Mouse (Mus musculus) liver, embryonic 13.5 days (tissue): ENCODE data around the gene Olfr522. TPM values are rescaled to one million over a fixed set of nuclear protein-coding genes. Genes with fewer than 3 reads are reported as not detected.
"Not testable (repeated sequence)": the region's sequence is repeated elsewhere in the genome, so short reads cannot be mapped to it uniquely, and the experiment has no call there.

Experiments
- ATAC-seq: fragments of 200-750 bp; cut with Nextera tagmentation; 2 replicates; pipeline ENCODE4 v1.8.0; 2017; ENCODE audit warnings: low read depth, mild to moderate bottlenecking, moderate number of reproducible peaks, moderate library complexity
- DNase-seq: peaks from one replicate; pipeline ENCODE4 v3.0.0; 2022
- H3K27ac ChIP-seq: fragments of 300-500 bp; sonication (generic); 2 replicates; pipeline ENCODE4 v1.5.1; 2015; ENCODE audit warnings: moderate library complexity, mild to moderate bottlenecking, inconsistent platforms
- H3K27me3 ChIP-seq: fragments of 300-500 bp; sonication (generic); 2 replicates; pipeline ENCODE4 v1.6.1; 2015; ENCODE audit warnings: mild to moderate bottlenecking, inconsistent platforms
- H3K36me3 ChIP-seq: fragments of 300-500 bp; sonication (generic); 2 replicates; pipeline ENCODE4 v1.6.1; 2015; ENCODE audit warnings: mild to moderate bottlenecking, inconsistent platforms
- H3K4me1 ChIP-seq: fragments of 300-500 bp; sonication (generic); replicated peaks from 2 replicates; pipeline ENCODE4 v1.6.1; 2015; ENCODE audit warnings: inconsistent platforms
- H3K4me2 ChIP-seq: fragments of 300-500 bp; sonication (generic); 2 replicates; pipeline ENCODE4 v1.6.1; 2015; ENCODE audit warnings: inconsistent platforms, mild to moderate bottlenecking, moderate library complexity
- H3K4me3 ChIP-seq: fragments of 300-500 bp; sonication (generic); replicated peaks from 2 replicates; pipeline ENCODE4 v1.5.1; 2015; ENCODE audit warnings: mild to moderate bottlenecking, inconsistent platforms
- H3K9ac ChIP-seq: fragments of 300-500 bp; sonication (generic); 2 replicates; pipeline ENCODE4 v1.6.1; 2015; ENCODE audit warnings: mild to moderate bottlenecking, inconsistent platforms
- H3K9me3 ChIP-seq: fragments of 300-500 bp; sonication (generic); replicated peaks from 2 replicates; pipeline ENCODE4 v1.6.1; 2016; ENCODE audit warnings: inconsistent platforms
- WGBS: fragments of 180-500 bp; shearing (Covaris S2); methylation state at CpG from one replicate; pipeline ENCODE4 v1.1.7; 2015; ENCODE audit not compliant: insufficient replicate concordance; 5-methylcytosine and 5-hydroxymethylcytosine counted together
- polyA plus RNA-seq: library from polyadenylated mRNA; unstranded; fragments of >200 nt; fragmentation: Nextera tagmentation; extraction: Ambion mirVana; gene quantifications from 2 replicates; pipeline ENCODE4 v1.2.1, GENCODE M21; 2015

Olfr522 gene
- polyA plus RNA-seq, 1 experiment from 2014 or later = not detected

DNA sequence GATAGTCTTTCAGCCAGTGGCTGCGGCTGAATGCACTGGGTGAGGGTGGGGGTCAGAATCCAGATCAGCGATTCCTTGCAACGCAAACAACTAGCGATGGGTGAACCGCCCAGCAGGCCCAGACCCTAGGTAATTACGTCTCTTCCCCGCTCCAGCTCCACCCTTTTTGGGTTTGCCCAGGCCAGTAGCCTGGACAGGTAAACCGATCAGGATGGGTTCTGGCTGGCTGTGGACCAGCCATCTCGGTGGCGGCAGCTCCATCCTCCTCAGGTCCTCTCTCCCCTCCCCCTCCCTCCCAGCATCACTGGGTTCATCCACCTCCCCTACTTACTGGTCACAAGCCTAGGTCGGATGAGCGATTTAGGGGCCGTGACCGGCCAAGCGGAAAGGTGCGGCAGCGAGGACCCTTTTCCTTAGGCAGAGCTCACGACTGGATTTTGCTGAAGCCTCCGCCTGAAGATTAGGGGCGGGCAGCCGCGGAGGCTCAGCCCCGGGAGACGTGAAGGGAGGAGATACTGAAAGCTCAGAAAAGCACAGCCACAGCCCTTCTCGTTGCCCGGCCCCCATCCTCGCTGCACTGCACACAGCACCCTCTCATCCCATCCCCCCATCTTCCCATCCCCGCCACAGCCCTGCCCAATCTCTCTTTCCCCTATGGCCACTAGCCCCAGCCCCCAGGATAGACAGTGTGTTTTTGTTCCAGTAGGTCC, 10.2 kb downstream of the Olfr522 start, which contains the start of gene Sprn:
Gene Sprn (minus strand): TSS at position 660 of the 710 bp plus-strand sequence.
- WGBS = 10% methylated on average over 28 of the region's 28 CpGs
- no peak within 1 kb of the TSS for H3K4me2 ChIP-seq
- H3K4me1 ChIP-seq = no peaks in the 10 kb centered on the region
- no peaks in the 10 kb centered on the region for H3K9me3 ChIP-seq
- no peak within 1 kb of the TSS for H3K27ac ChIP-seq
- H3K36me3 ChIP-seq = peaks cover 6% of the 10 kb centered on the region; the same call in 1 of the 2 replicates
- peaks cover 53% of the 10 kb centered on the region for H3K27me3 ChIP-seq
- no peak for DNase-seq
- H3K9ac ChIP-seq = no peak within 1 kb of the TSS
- ATAC-seq = no peak
- H3K4me3 ChIP-seq = no peak within 1 kb of the TSS

DNA sequence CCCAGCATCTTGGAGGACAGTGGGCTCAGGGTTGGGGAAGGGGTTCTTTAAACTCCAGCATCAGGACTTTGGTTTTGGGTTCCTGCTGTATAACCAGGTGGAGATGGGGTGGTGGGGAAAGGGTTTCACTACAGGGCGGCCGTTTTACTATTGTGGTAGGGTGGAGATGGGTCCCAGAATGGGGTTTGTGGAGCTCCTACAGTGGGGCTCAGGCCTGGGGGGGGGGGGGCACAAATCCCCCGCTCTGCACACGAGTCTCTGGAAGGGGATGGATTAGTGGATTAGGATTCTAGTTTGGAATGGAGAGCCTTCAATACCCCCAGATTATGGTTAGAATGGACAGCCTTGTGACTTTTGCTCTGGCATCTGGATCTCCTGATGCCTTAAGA, 10.7 kb downstream of the Olfr522 start:
- no peaks in the 10 kb centered on the region for H3K9me3 ChIP-seq
- whole genome bisulfite sequencing = 26% methylated on average over 4 of the region's 4 CpGs
- no peak overlapping the region for H3K27ac ChIP-seq
- H3K4me3 ChIP-seq = no peak overlapping the region
- H3K4me2 ChIP-seq = no peak overlapping the region
- peaks cover 6% of the 10 kb centered on the region; the same call in 1 of the 2 replicates for H3K36me3 ChIP-seq
- ATAC-seq = no peak
- H3K9ac ChIP-seq = no peak overlapping the region
- H3K27me3 ChIP-seq = peaks cover 49% of the 10 kb centered on the region
- H3K4me1 ChIP-seq = no peaks in the 10 kb centered on the region
- DNase-seq = no peak

DNA sequence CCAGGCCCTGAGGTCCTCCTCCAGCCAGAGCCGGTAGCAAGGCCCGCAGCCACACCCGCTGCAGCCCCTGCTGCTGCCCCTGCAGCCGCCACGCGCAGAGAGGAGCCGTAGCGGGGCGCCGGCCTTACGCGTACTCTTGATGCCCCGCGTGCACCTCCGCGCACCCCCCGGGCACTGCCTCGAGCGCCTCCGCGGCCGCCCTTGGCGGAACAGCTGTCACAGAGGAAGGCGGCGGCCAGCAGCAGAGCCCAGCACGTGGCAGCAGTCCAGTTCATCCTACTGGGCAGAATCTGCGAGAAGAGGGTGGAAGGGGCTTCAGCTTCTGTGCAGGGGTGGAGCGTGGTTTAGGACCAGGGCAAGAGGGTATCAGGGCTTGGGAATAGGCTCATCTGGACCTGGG, 11.2 kb downstream of the Olfr522 start:
- Histone ChIP-seq H3K9me3 (no peaks in the 10 kb centered on the region), H3K4me3 (no peak overlapping the region), H3K4me1 (no peaks in the 10 kb centered on the region), H3K9ac (no peak overlapping the region), H3K27ac (no peak overlapping the region), H3K36me3 (peaks cover 6% of the 10 kb centered on the region; the same call in 1 of the 2 replicates), H3K27me3 (peaks cover 46% of the 10 kb centered on the region), H3K4me2 (no peak overlapping the region)
- DNase-seq (no peak), ATAC-seq (no peak)
- 15% methylated on average over 28 of the region's 28 CpGs for WGBS

- no peak overlapping the region for H3K4me2 ChIP-seq
- no peak overlapping the region for H3K27ac ChIP-seq
- H3K36me3 ChIP-seq = peaks cover 10% of the 10 kb centered on the region; the same call in 1 of the 2 replicates
- 79% methylated on average over 4 of the region's 4 CpGs for WGBS
- H3K4me1 ChIP-seq = 0 out of 2 replicates have a peak, but pooled peaks cover under 1% of the 10 kb centered on the region
- ATAC-seq (no peak), DNase-seq (no peak)
- H3K27me3 ChIP-seq = no peaks in the 10 kb centered on the region
- H3K9me3 ChIP-seq = no peaks in the 10 kb centered on the region
- H3K9ac ChIP-seq = no peak overlapping the region
- H3K4me3 ChIP-seq = no peak overlapping the region
Observed at GRCm38 (mm10) chr7:140144550-140144949, 20.0 kb downstream of the Olfr522 start.

- Histone ChIP-seq H3K4me3 (no peak overlapping the region), H3K36me3 (peaks cover 2% of the 10 kb centered on the region; the same call in 1 of the 2 replicates), H3K27ac (no peak overlapping the region), H3K4me1 (peaks cover 9% of the 10 kb centered on the region), H3K27me3 (no peaks in the 10 kb centered on the region), H3K9me3 (no peaks in the 10 kb centered on the region), H3K9ac (no peak overlapping the region), H3K4me2 (no peak overlapping the region)
- ATAC-seq = no peak
- 3% methylated on average over 14 of the region's 14 CpGs for WGBS
- peak; percentile 50 for DNase-seq
Observed at GRCm38 (mm10) chr7:140141350-140141749, 23.2 kb downstream of the Olfr522 start.

DNA sequence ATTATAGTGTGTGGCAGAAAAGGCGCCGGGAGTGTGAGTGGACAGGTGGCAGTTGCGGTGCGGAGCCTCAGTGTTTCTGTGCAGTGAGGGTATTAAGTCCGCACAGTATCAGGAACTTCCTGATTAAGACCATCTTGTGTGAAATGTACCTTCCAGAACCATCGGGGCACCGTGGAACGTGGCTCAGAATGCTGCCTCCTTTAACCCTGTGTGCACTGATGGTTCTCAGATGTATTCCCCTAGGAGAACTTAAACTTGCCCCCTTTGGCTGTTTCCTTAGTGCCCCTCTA, 26.6 kb downstream of the Olfr522 start:
- no peaks in the 10 kb centered on the region for H3K36me3 ChIP-seq
- H3K27ac ChIP-seq = peak overlapping the region; percentile 78
- peak overlapping the region; percentile 85 for H3K4me3 ChIP-seq
- WGBS = 2% methylated on average over 8 of the region's 8 CpGs
- H3K27me3 ChIP-seq = no peaks in the 10 kb centered on the region
- ATAC-seq (no peak), DNase-seq (no peak)
- H3K4me1 ChIP-seq = peaks cover 9% of the 10 kb centered on the region
- peak overlapping the region; percentile 88 for H3K9ac ChIP-seq
- peak overlapping the region; percentile 86 for H3K4me2 ChIP-seq
- no peaks in the 10 kb centered on the region for H3K9me3 ChIP-seq

GRCm38 (mm10) chr7:140137135-140138020, 27.2 kb downstream of the Olfr522 start, which contains the start of gene Mtg1:
Gene Mtg1 (plus strand): TSS chr7:140137564.
- ATAC-seq (peak; percentile 97), DNase-seq (peak; percentile 92)
- H3K4me2 ChIP-seq = peak within 1 kb of the TSS; percentile 86
- peak within 1 kb of the TSS; percentile 88 for H3K9ac ChIP-seq
- H3K36me3 ChIP-seq = no peaks in the 10 kb centered on the region
- peak within 1 kb of the TSS; percentile 78 for H3K27ac ChIP-seq
- peak within 1 kb of the TSS; percentile 85 for H3K4me3 ChIP-seq
- 2% methylated on average over 39 of the region's 39 CpGs for WGBS
- H3K4me1 ChIP-seq = peaks cover 9% of the 10 kb centered on the region
- no peaks in the 10 kb centered on the region for H3K27me3 ChIP-seq
- H3K9me3 ChIP-seq = no peaks in the 10 kb centered on the region

- no peak overlapping the region for H3K4me2 ChIP-seq
- ATAC-seq (no peak), DNase-seq (no peak)
- no peaks in the 10 kb centered on the region for H3K36me3 ChIP-seq
- H3K9me3 ChIP-seq = no peaks in the 10 kb centered on the region
- H3K27me3 ChIP-seq = no peaks in the 10 kb centered on the region
- peaks cover 9% of the 10 kb centered on the region for H3K4me1 ChIP-seq
- H3K27ac ChIP-seq = no peak overlapping the region
- 65% methylated on average over 5 of the region's 5 CpGs for WGBS
- no peak overlapping the region for H3K4me3 ChIP-seq
- no peak overlapping the region for H3K9ac ChIP-seq
Observed at GRCm38 (mm10) chr7:140135106-140135770, 29.3 kb downstream of the Olfr522 start.

DNA sequence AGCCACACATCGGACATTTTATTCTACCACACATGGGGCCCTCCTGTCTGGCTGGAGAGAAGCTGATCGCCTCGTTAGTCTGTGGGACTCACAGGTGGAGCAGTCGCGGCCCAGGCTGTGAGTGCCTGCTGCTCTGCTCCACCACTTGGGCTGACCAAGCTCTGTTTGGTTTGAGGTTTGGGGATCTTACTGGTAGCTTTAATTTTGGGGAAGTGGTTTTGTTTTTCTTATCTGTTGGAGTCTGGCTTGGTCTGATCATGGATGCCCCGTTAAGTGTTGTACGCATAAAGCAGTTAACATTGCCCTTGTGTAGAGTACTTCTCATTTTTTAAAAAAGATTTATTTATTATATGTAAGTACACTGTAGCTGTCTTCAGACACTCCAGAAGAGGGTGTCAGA, 30.5 kb downstream of the Olfr522 start:
- WGBS = 24% methylated on average over 3 of the region's 7 CpGs
- H3K9ac ChIP-seq, H3K27me3 ChIP-seq, H3K4me2 ChIP-seq, DNase-seq, H3K36me3 ChIP-seq, H3K27ac ChIP-seq, ATAC-seq, H3K9me3 ChIP-seq, H3K4me3 ChIP-seq, H3K4me1 ChIP-seq: not testable (repeated sequence)

DNA sequence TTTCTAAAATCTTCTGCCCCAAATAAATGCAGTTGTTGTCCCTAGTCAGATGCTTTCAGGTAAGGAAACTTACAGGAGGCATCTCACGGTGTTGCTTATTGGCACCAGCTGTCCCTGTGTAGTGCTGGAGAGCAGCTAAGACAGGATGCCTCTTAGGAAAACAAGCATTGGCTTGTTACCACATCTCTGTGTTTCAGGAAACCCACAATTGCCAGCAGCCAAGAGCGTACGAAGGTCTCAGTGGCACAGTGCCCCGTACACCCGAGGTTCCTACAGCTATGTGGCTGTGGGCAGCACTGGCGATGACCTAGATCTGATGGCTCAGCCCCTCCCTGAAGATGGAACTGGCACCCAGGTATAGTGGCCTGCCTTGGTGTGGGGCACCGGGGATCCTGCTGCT, 32.4 kb downstream of the Olfr522 start:
- 69% methylated on average over 7 of the region's 7 CpGs for WGBS
- not testable (repeated sequence) for H3K27ac ChIP-seq

DNA sequence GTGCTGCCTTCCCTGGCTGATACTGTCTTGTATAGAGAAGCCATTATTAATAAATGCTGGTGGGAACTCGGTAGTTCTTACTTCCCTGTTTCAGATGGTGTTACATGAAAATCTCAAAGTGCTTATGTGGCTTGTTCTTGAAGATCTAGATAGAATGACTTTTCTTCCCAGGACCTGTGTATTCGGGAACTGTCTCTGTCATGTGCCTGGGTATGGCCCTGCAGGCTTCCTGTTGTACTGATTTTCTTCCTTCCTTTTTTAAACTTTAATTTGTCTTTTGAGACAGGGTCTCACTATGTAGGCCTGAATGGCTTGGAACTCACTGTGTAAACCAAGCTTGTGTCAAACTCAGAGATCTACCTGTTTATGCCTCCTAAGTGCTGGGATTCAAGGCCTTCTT, 36.7 kb downstream of the Olfr522 start:
- H3K36me3 ChIP-seq = 0 out of 2 replicates have a peak, but pooled peaks cover 4% of the 10 kb centered on the region
- no peaks in the 10 kb centered on the region for H3K9me3 ChIP-seq
- peaks cover 33% of the 10 kb centered on the region for H3K4me1 ChIP-seq
- H3K27me3 ChIP-seq = no peaks in the 10 kb centered on the region
- H3K27ac ChIP-seq = no peak overlapping the region
- no peak for DNase-seq
- H3K4me3 ChIP-seq = no peak overlapping the region
- H3K9ac ChIP-seq = no peak overlapping the region
- H3K4me2 ChIP-seq = no peak overlapping the region
- ATAC-seq = no peak
- 44% methylated on average over 2 of the region's 2 CpGs for WGBS

More for the DNA sequence above, 32.4 kb downstream of the Olfr522 start:
- ATAC-seq, H3K27me3 ChIP-seq, H3K9me3 ChIP-seq, H3K9ac ChIP-seq, DNase-seq, H3K4me1 ChIP-seq, H3K36me3 ChIP-seq, H3K4me3 ChIP-seq, H3K4me2 ChIP-seq: not testable (repeated sequence)
